Mouse (Mus musculus) brown adipose tissue, adult 24 weeks (tissue): Measurements from ENCODE around the gene Sppl2b. TPM values are rescaled to one million over a fixed set of nuclear protein-coding genes. Genes with fewer than 3 reads are reported as not detected.

Experiments used
- H3K27ac ChIP-seq: fragments of 200-500 bp; replicated peaks from 2 replicates; pipeline ENCODE4 v1.5.1; 2012; ENCODE audit warnings: low read depth, mild to moderate bottlenecking, low read length
- H3K4me1 ChIP-seq: fragments of 200-500 bp; 2 replicates; pipeline ENCODE4 v1.6.1; 2012; ENCODE audit warnings: low read length, mixed read lengths; ENCODE audit not compliant: control insufficient read depth, insufficient read depth, insufficient read length
- H3K4me3 ChIP-seq: fragments of 200-500 bp; 2 replicates; pipeline ENCODE4 v1.5.1; 2012; ENCODE audit warnings: low read depth, mild to moderate bottlenecking, low read length, moderate library complexity; ENCODE audit not compliant: insufficient read depth
- polyA plus RNA-seq: library from polyadenylated mRNA; stranded (reverse); fragments of >200 nt; gene quantifications from 2 replicates; pipeline ENCODE4 v1.2.4, GENCODE M21; 2012; ENCODE audit not compliant: missing spikeins, insufficient read depth, insufficient read length

The Sppl2b gene
- polyA plus RNA-seq, 1 experiment = 8.7 TPM

DNA sequence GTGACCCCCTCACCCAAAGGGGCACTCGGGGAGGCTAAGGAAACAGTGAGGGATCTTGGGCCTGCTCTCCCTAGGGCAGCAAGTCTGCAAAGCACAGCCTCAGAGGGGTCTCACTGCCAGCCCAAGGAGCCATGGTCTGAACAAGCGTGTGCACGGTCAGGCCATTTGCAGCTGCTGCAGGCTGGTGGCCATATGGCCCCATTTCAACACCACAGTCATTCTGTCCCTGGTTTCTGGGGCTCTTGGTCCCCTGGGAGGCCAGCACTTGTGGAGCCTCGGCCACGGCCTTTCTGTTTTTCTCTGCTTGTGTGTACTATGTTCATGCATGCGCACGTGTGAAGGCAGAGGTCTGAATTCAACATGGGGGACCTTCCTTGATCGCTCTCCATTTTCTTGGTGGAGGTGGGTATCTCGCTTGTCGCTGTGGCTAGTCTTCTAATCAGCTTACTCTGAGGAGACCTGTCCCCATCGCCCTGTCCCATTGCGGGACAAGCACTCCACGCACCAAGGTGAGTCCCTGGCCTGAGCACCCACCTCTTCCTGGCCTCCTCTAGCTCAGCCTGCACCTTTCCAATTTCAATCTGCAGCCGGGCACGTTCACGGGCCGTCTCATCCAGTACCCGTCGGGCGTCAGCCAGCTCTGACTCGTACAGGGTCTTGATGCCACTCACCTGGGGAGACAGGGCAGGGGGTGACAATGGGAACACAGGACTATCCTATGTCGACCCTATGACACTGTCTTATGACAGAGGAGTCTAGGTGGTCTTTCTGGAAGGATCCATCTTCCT is 54.5 kb downstream of the Sppl2b start:
- Histone ChIP-seq H3K4me3 (no peak overlapping the region), H3K27ac (no peak overlapping the region), H3K4me1 (peaks cover 5% of the 10 kb centered on the region)

DNA sequence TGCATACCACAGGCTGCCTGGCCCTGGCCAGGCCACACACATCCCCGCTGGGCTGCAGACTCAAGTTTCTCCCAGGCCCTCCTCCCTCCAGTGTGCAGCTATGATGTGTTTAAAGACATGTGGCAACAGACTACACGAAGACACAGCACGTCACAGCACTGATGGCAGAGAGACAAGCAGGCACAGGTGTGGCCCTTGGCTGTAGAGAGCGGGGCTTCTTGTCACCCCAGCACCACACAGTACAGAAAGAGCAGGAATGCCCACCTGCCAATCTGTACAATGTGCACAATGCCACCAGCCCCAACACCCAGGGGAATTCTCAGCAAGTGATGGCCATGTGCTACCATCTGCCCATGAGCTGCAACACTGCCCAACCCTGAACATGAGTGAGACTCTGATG is 56.3 kb downstream of the Sppl2b start:
- H3K4me1 ChIP-seq = peaks cover 5% of the 10 kb centered on the region
- no peak overlapping the region for H3K27ac ChIP-seq
- H3K4me3 ChIP-seq = no peak overlapping the region

DNA sequence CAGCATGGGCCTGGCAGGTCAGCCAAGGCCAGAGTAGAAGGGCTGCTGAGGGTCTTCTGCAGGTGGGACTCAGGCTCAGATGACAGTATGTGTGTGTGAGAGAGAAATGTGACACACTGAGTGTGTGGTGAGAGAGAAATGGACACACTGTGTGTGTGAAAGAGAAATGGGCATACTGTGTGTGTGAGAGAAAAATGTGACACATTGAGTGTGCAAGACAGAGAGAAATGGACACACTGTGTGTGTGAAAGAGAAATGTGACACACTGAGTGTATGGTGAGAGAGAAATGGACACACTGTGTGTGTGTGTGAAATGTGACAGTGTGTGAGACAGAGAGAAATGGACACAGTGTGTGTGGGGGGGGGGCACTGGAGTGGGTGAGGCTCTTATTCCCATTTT is 56.8 kb downstream of the Sppl2b start:
- no peak overlapping the region for H3K27ac ChIP-seq

DNA sequence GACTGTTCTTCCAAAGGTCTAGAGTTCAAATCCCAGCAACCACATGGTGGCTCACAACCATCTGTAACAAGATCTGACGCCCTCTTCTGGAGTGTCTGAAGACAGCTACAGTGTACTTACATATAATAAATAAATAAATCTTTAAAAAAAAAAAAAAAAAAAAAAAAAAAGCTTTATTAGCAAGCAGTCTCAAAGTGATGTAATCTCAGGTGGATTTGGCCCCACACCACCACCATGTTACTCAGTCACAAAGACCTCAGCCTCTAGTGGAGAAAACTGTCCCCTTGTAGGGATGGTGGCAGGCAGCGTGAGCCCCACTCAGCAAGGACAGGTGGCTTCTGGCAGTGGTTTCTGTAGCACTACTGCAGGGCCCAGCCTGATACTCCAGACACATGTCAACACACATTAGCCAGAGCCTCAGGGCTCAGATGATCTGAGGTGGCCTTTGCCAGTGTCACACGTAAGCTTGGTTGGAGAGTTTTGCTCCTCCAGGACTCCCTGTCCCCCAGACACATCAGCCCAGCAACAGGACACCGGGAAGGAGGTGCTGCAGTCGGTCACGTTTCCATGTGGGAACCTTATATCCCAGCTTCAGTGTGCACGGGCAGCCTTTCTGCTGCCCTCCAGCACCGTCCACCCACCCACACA is 58.4 kb downstream of the Sppl2b start:
- Histone ChIP-seq H3K27ac (no peak overlapping the region), H3K4me1 (peaks cover 8% of the 10 kb centered on the region), H3K4me3 (no peak overlapping the region)

More for the DNA sequence above, 56.8 kb downstream of the Sppl2b start:
- Histone ChIP-seq H3K4me3 (no peak overlapping the region), H3K4me1 (peaks cover 5% of the 10 kb centered on the region)

DNA sequence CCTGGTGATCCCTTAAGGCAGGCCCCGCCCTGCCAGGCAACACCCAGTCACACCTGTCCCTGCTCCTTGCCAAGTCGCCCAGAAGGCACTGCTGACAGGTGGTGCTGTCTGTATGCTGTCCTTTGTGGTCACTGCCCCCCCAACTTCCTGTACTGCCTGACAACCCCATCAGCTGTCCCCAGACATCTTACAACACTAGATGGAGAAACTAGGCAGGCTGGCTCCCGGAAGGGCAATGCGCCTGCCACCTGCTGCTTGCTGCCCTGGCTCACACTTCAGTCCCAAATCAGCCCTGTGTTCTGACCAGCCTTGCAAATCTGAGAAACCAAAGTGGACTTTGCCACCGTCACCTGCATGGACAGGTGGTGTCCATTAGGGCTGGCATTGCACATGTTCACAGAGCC is 59.2 kb downstream of the Sppl2b start:
- H3K4me1 ChIP-seq = peaks cover 8% of the 10 kb centered on the region
- no peak overlapping the region for H3K27ac ChIP-seq
- H3K4me3 ChIP-seq = no peak overlapping the region

DNA sequence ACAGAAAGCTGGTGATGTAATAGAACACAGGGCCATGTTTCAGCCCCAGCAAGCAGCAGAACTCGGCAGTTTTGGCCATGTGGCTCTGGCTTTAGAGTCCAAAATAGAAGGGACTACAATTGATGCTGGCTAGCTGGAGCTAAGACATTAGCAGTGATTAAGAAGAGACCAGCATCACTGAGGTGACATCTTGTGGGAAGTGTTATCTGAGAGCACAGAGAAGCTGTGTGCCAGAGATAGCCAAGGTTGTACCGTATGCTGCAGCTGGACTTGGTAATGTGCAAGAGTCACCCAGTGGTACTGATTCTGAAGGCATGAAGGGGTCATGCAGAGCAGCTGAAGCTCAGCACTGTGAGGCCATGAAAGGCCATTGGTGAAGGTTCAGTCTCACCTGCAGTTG is 60.2 kb downstream of the Sppl2b start:
- peaks cover 5% of the 10 kb centered on the region for H3K4me1 ChIP-seq
- no peak overlapping the region for H3K27ac ChIP-seq
- H3K4me3 ChIP-seq = no peak overlapping the region

DNA sequence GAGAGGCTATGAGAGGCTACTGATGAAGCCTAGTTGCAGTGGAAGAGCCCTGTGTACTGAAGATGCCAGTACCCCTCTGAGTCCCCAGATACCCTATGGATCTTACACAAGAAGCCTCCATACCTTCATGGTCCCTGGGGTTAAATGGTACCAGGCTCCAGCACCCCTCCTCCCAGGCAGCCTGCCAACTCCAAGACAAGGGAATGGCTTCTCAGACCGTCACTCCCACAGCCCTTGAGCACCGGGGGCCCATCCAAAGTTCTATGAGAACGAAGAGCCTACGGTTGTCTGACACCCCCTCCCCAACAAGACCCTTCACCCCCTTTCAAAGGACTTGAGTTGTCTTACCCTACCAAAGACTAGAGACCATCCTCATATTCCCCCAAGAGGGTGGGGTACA is 60.7 kb downstream of the Sppl2b start:
- no peak overlapping the region for H3K27ac ChIP-seq
- H3K4me1 ChIP-seq = peaks cover 4% of the 10 kb centered on the region
- H3K4me3 ChIP-seq = no peak overlapping the region

DNA sequence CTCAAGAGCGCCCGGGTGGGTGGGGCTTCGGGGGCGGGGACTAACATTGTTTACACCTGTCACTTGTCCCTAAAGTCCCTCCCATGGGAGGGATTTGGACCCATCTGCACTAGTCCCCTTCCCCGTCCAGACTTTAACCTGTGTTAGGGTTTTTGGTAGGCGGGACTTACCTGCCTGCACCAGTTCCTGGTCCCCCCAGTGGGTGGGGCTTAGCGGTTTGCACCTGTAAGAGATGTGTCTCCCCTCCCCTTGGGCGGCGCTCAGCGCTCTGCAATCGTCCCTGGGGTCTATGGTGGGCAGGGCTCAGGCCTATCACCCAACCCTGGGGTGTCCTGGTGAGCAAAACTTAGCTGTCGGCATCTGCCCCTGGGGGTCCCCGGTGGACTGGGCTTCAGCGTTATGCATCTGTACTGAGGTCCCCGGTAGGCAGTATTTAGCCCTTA is 62.3 kb downstream of the Sppl2b start:
- peak overlapping the region; percentile 83 for H3K4me3 ChIP-seq
- no peak overlapping the region for H3K27ac ChIP-seq
- H3K4me1 ChIP-seq = peaks cover 2% of the 10 kb centered on the region; the same call in 1 of the 2 replicates

DNA sequence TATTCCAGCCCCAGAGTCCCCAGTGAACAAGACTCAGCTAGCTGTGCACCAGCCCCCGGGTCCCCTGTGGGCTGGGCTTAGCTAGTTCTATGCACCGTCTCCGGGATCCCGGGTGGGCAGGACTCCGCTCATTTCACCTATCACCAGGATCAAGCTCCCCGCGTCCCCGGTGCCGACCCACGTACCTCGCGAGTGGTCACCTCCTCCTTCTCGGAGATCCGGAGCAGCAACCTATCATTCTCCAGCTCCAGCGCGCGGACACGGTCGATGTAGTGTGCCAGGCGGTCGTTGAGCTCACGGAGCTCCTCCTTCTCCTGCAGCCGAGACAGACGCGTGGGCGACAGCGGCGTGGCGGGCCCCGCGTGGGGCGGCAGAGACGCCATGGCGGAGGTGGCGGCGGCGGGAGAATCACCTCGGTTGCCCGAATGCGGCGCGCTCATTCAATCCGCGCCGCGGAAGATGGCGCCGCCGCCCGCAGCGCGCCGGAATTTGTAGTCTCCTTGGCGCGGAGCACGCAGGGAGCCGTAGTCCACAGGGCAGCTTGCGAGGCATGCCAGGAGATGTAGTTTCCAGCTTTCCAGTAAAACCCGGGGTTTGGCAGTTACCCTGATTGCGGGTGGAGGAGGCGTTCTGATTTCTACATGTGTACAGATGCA is 62.8 kb downstream of the Sppl2b start, which contains the start of gene Lmnb2:
Gene Lmnb2, minus strand, starts transcription at position 467 of the 656 bp plus-strand sequence.
- Histone ChIP-seq H3K4me3 (peak within 1 kb of the TSS; percentile 83), H3K27ac (no peak within 1 kb of the TSS), H3K4me1 (peaks cover 2% of the 10 kb centered on the region; the same call in 1 of the 2 replicates)

Other genes with a start within 250 kb of the Sppl2b start
- 0.67 and 0.75 TPM in 2 replicates for gene Gm49322, start 249.3 kb upstream of the Sppl2b start, polyA plus RNA-seq
- 50.9 and 67.7 TPM in 2 replicates for gene Csnk1g2, start 232.4 kb upstream of the Sppl2b start, polyA plus RNA-seq
- gene Btbd2, start 198.2 kb upstream of the Sppl2b start, polyA plus RNA-seq = 20.6 and 33.9 TPM in 2 replicates
- gene Mknk2, start 177.2 kb upstream of the Sppl2b start, polyA plus RNA-seq = 313 and 519 TPM in 2 replicates
- gene Mob3a, start 153.3 kb upstream of the Sppl2b start, polyA plus RNA-seq = 5.2 and 12.0 TPM in 2 replicates
- 2.5 and 5.0 TPM in 2 replicates for gene Izumo4, start 153.1 kb upstream of the Sppl2b start, polyA plus RNA-seq
- gene Ap3d1, start 113.0 kb upstream of the Sppl2b start, polyA plus RNA-seq = 35.0 and 40.9 TPM in 2 replicates
- 11.5 and 15.8 TPM in 2 replicates for gene Dot1l, start 100.1 kb upstream of the Sppl2b start, polyA plus RNA-seq
- gene Sf3a2, start 57.1 kb upstream of the Sppl2b start, polyA plus RNA-seq = 12.1 and 15.3 TPM in 2 replicates
- gene Plekhj1, start 56.6 kb upstream of the Sppl2b start, polyA plus RNA-seq = 30.2 and 40.5 TPM in 2 replicates
- gene Amh, start 50.0 kb upstream of the Sppl2b start, polyA plus RNA-seq = not detected in 2 replicates
- 2.4 and 4.9 TPM in 2 replicates for gene Jsrp1, start 41.8 kb upstream of the Sppl2b start, polyA plus RNA-seq
- gene Oaz1, start 28.6 kb upstream of the Sppl2b start, polyA plus RNA-seq = 447 and 892 TPM in 2 replicates
- not detected in 2 replicates for gene Lingo3, start 11.2 kb upstream of the Sppl2b start, polyA plus RNA-seq
- gene Lsm7, start 66 bp upstream of the Sppl2b start, polyA plus RNA-seq = 55.6 and 61.3 TPM in 2 replicates
- gene Tmprss9, start 16.6 kb downstream of the Sppl2b start, polyA plus RNA-seq = not detected in 2 replicates
- 319 and 342 TPM in 2 replicates for gene Timm13, start 45.7 kb downstream of the Sppl2b start, polyA plus RNA-seq
- 1.9 and 4.9 TPM in 2 replicates for gene Lmnb2, start 63.0 kb downstream of the Sppl2b start, polyA plus RNA-seq
- 7.2 and 10.3 TPM in 2 replicates for gene Gadd45b, start 74.8 kb downstream of the Sppl2b start, polyA plus RNA-seq
- 6.4 and 9.0 TPM in 2 replicates for gene Gng7, start 159.7 kb downstream of the Sppl2b start, polyA plus RNA-seq
- gene Diras1, start 170.4 kb downstream of the Sppl2b start, polyA plus RNA-seq = not detected in 2 replicates
- 7.0 and 12.1 TPM in 2 replicates for gene Slc39a3, start 182.2 kb downstream of the Sppl2b start, polyA plus RNA-seq
- gene Sgta, start 204.9 kb downstream of the Sppl2b start, polyA plus RNA-seq = 130 and 139 TPM in 2 replicates
- gene Thop1, start 214.8 kb downstream of the Sppl2b start, polyA plus RNA-seq = 7.0 and 11.3 TPM in 2 replicates
- gene Creb3l3, start 243.6 kb downstream of the Sppl2b start, polyA plus RNA-seq = not detected in 2 replicates